Mouse (Mus musculus) myocyte (in vitro differentiated cells): ENCODE results near the gene Tmem259.

Experiments used
- MAX ChIP-seq: IDR thresholded peaks from one replicate; pipeline ENCODE4 v1.6.1; 2011; ENCODE audit warnings: low read depth, mild to moderate bottlenecking, control low read depth
- POLR2A ChIP-seq: IDR thresholded peaks from one replicate; pipeline ENCODE4 v1.6.1; 2011; ENCODE audit warnings: low read depth, mild to moderate bottlenecking, control low read depth, moderate library complexity; ENCODE audit not compliant: insufficient read length
- REST ChIP-seq: IDR thresholded peaks from one replicate; pipeline ENCODE4 v1.6.1; 2011; ENCODE audit warnings: mild to moderate bottlenecking, control low read depth, moderate library complexity; ENCODE audit not compliant: insufficient read depth, insufficient read length
- TCF12 ChIP-seq: IDR thresholded peaks from one replicate; pipeline ENCODE4 v1.6.1; 2011; ENCODE audit warnings: mild to moderate bottlenecking, control low read depth; ENCODE audit not compliant: poor library complexity, insufficient read depth, severe bottlenecking
- USF1 ChIP-seq: IDR thresholded peaks from one replicate; pipeline ENCODE4 v1.6.1; 2011; ENCODE audit warnings: low read depth, mild to moderate bottlenecking, control low read depth, moderate library complexity

DNA sequence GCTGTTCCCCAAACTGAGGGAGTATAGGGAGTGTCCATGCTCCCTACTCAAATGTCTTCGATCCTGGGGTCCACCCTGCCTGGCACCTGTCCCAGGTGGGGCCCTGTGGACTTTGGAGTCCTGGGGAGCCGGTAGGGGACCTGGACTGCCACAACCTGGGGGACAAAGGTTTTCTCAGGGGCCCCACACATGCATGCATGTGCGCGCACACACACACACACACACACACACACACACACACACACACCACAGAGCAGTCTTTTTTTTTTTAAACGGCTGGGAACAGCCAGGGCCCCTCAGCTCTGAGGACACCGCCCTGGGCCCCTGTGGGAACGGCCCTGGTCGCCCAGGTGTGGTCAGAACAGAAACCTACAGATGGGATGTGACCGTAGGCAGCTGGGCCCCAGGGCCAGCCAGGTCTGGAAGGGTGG, 40.6 kb downstream of the Tmem259 start:
- TF ChIP-seq REST (no peak), USF1 (no peak), TCF12 (no peak), MAX (no peak), POLR2A (no peak)
